Mouse (Mus musculus): ENCODE measurements at regions not wholly inside any gene's neighbourhood (a gene's known extent, or its start where the extent isn't known, plus 50 kb on each side); places are given as distances from the start of the nearest gene placed in this dataset.

GRCm38 (mm10) chr8:34596593-34596992 is 485.1 kb upstream of the Gm10131 start:
- TF ChIP-seq POLR2A (IDR thresholded peaks at IDR 0.05; ENCODE audit: borderline replicate concordance, insufficient read depth, low read length) (no peak), CTCF (IDR thresholded peaks at IDR 0.05; ENCODE audit: borderline replicate concordance, insufficient read depth, low read depth, low read length) (no peak)
